Mouse (Mus musculus): ENCODE measurements around the gene 0610030E20Rik. TPM values are rescaled to one million over a fixed set of nuclear protein-coding genes. Genes with fewer than 3 reads are reported as not detected.

The 0610030E20Rik gene
- polyA plus RNA-seq, 1 experiment from 2014 or later, result 20.2 TPM

GRCm38 (mm10) chr6:72344396-72345073, 2.6 kb upstream of the 0610030E20Rik start:
- WGBS, result under 1% methylated on average over 42 of the region's 42 CpGs
- no peak overlapping the region for H3K27ac ChIP-seq (replicated peaks; ENCODE audit: low read depth, low read length)
- H3K9ac ChIP-seq (ENCODE audit: low read length), result peak overlapping the region; percentile 90
- H3K27me3 ChIP-seq (ENCODE audit: control insufficient read depth, insufficient read depth, low read length), result no peaks in the 10 kb centered on the region
- H3K4me3 ChIP-seq (ENCODE audit: low read depth, low read length), result peak overlapping the region; percentile 94
- DNase-seq (ENCODE audit: low spot score) (no peak), ATAC-seq (ENCODE audit: insufficient number of reproducible peaks, low FRiP score, low TSS enrichment, low read depth) (peak; percentile 4; the same call in 1 of the 2 replicates)
- H3K9me3 ChIP-seq (ENCODE audit: control insufficient read depth, low read length), result no peaks in the 10 kb centered on the region
- H3K4me2 ChIP-seq (ENCODE audit: low read depth, severe bottlenecking), result peak overlapping the region; percentile 91
- 0 out of 2 replicates have a peak, but pooled peaks cover 6% of the 10 kb centered on the region for H3K36me3 ChIP-seq (ENCODE audit: control insufficient read depth, insufficient read depth, low read length)
- H3K4me1 ChIP-seq (ENCODE audit: control insufficient read depth, insufficient read depth, low read length), result peaks cover 9% of the 10 kb centered on the region; the same call in 1 of the 2 replicates

GRCm38 (mm10) chr6:72345074-72345567, 2.0 kb upstream of the 0610030E20Rik start, which contains the start of gene Usp39:
Gene Usp39, minus strand, starts transcription at chr6:72345184.
- WGBS, result under 1% methylated on average over 30 of the region's 30 CpGs
- no peaks in the 10 kb centered on the region for H3K9me3 ChIP-seq (ENCODE audit: control insufficient read depth, low read length)
- peak within 1 kb of the TSS; percentile 94 for H3K4me3 ChIP-seq (ENCODE audit: low read depth, low read length)
- no peak within 1 kb of the TSS for H3K27ac ChIP-seq (replicated peaks; ENCODE audit: low read depth, low read length)
- H3K27me3 ChIP-seq (ENCODE audit: control insufficient read depth, insufficient read depth, low read length), result no peaks in the 10 kb centered on the region
- peak within 1 kb of the TSS; percentile 90 for H3K9ac ChIP-seq (ENCODE audit: low read length)
- H3K4me1 ChIP-seq (ENCODE audit: control insufficient read depth, insufficient read depth, low read length), result peaks cover 9% of the 10 kb centered on the region; the same call in 1 of the 2 replicates
- peak within 1 kb of the TSS; percentile 91 for H3K4me2 ChIP-seq (ENCODE audit: low read depth, severe bottlenecking)
- DNase-seq (ENCODE audit: low spot score) (peak; percentile 92), ATAC-seq (ENCODE audit: insufficient number of reproducible peaks, low FRiP score, low TSS enrichment, low read depth) (peak; percentile 74; the same call in 1 of the 2 replicates)
- H3K36me3 ChIP-seq (ENCODE audit: control insufficient read depth, insufficient read depth, low read length), result peaks cover 6% of the 10 kb centered on the region

DNA sequence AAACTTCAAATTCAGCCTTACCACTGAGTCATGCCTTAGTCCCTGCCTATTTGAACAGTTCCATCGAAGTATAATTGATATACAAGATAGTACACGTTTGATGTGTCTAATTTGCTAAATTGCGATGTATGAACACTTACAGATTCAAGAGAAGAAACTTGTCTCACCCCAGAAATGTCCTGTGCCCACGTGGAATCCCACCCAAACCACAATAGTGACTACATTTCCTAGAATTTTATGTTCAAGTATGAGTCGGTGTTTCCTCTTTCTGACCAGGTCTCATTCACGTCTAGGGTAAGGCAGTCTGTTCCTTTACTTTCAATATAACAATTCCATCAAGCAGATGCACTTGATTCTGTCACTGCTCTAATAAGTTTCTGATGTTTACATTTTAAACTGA, 1.5 kb upstream of the 0610030E20Rik start:
- WGBS, result 55% methylated on average over 6 of the region's 6 CpGs
- H3K27me3 ChIP-seq (ENCODE audit: control insufficient read depth, insufficient read depth, low read length), result no peaks in the 10 kb centered on the region
- peaks cover 6% of the 10 kb centered on the region for H3K36me3 ChIP-seq (ENCODE audit: control insufficient read depth, insufficient read depth, low read length)
- no peaks in the 10 kb centered on the region for H3K9me3 ChIP-seq (ENCODE audit: control insufficient read depth, low read length)
- peak overlapping the region; percentile 91; the same call in 1 of the 2 replicates for H3K4me2 ChIP-seq (ENCODE audit: low read depth, severe bottlenecking)
- H3K4me1 ChIP-seq (ENCODE audit: control insufficient read depth, insufficient read depth, low read length), result peaks cover 9% of the 10 kb centered on the region; the same call in 1 of the 2 replicates
- DNase-seq (ENCODE audit: low spot score) (no peak), ATAC-seq (ENCODE audit: insufficient number of reproducible peaks, low FRiP score, low TSS enrichment, low read depth) (no peak)
- no peak overlapping the region for H3K27ac ChIP-seq (replicated peaks; ENCODE audit: low read depth, low read length)
- no peak overlapping the region for H3K4me3 ChIP-seq (ENCODE audit: low read depth, low read length)
- no peak overlapping the region for H3K9ac ChIP-seq (ENCODE audit: low read length)

DNA sequence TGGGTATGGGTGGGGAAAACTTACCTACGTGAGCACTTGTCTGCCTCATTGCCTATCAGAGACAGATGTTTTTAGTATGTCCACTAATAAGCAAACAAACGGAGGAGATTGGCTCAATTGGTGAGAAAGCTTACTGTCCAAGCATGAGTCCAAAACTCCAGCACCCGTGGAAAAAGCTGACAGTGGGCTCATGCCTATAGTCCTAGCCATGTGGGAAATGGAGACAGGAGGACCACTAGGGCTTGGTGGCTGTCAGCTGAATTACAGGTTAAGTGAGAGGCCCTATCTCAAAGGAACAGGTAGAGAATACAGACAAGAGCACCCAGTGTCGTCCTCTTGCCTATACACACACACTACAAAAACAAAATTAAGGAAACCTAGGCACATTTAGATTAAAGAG, 856 bp upstream of the 0610030E20Rik start:
- H3K36me3 ChIP-seq (ENCODE audit: control insufficient read depth, insufficient read depth, low read length), result peaks cover 10% of the 10 kb centered on the region
- H3K27ac ChIP-seq (replicated peaks; ENCODE audit: low read depth, low read length), result no peak overlapping the region
- DNase-seq (ENCODE audit: low spot score) (no peak), ATAC-seq (ENCODE audit: insufficient number of reproducible peaks, low FRiP score, low TSS enrichment, low read depth) (no peak)
- peaks cover 9% of the 10 kb centered on the region; the same call in 1 of the 2 replicates for H3K4me1 ChIP-seq (ENCODE audit: control insufficient read depth, insufficient read depth, low read length)
- H3K27me3 ChIP-seq (ENCODE audit: control insufficient read depth, insufficient read depth, low read length), result no peaks in the 10 kb centered on the region
- H3K9ac ChIP-seq (ENCODE audit: low read length), result no peak overlapping the region
- no peak overlapping the region for H3K4me3 ChIP-seq (ENCODE audit: low read depth, low read length)
- no peaks in the 10 kb centered on the region for H3K9me3 ChIP-seq (ENCODE audit: control insufficient read depth, low read length)
- H3K4me2 ChIP-seq (ENCODE audit: low read depth, severe bottlenecking), result no peak overlapping the region
- 87% methylated on average over 4 of the region's 4 CpGs for WGBS

GRCm38 (mm10) chr6:72348411-72348810, 1.3 kb downstream of the 0610030E20Rik start:
- no peaks in the 10 kb centered on the region for H3K9me3 ChIP-seq (ENCODE audit: control insufficient read depth, low read length)
- peaks cover 9% of the 10 kb centered on the region for H3K4me1 ChIP-seq (ENCODE audit: control insufficient read depth, insufficient read depth, low read length)
- H3K9ac ChIP-seq (ENCODE audit: low read length), result no peak overlapping the region
- no peak overlapping the region for H3K27ac ChIP-seq (replicated peaks; ENCODE audit: low read depth, low read length)
- no peak overlapping the region for H3K4me3 ChIP-seq (ENCODE audit: low read depth, low read length)
- ATAC-seq (ENCODE audit: insufficient number of reproducible peaks, low FRiP score, low TSS enrichment, low read depth) (no peak), DNase-seq (ENCODE audit: low spot score) (no peak)
- H3K27me3 ChIP-seq (ENCODE audit: control insufficient read depth, insufficient read depth, low read length), result no peaks in the 10 kb centered on the region
- H3K4me2 ChIP-seq (ENCODE audit: low read depth, severe bottlenecking), result peak overlapping the region; percentile 64
- WGBS, result 87% methylated on average over 10 of the region's 10 CpGs
- peaks cover 4% of the 10 kb centered on the region for H3K36me3 ChIP-seq (ENCODE audit: control insufficient read depth, insufficient read depth, low read length)

DNA sequence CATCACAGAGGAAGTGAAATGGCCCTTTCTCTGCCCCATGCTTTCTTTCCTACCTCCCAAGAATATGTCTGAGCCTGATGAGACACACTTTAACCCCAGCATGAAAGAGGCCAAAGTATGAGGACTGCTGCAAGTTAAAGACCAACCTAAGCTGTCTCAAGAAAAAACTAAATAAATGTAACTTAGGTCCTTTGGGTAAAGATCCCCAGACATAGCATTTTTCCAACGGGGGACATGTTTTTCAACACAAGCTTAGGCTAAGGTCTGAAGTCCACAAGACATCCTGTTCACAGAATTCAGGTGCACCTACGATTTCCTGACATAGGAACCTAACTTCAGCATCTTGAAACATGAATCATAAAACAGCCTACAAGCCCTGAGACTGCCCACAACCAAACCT, 3.1 kb downstream of the 0610030E20Rik start:
- peaks cover 4% of the 10 kb centered on the region for H3K36me3 ChIP-seq (ENCODE audit: control insufficient read depth, insufficient read depth, low read length)
- ATAC-seq (ENCODE audit: insufficient number of reproducible peaks, low FRiP score, low TSS enrichment, low read depth) (no peak), DNase-seq (ENCODE audit: low spot score) (no peak)
- H3K4me2 ChIP-seq (ENCODE audit: low read depth, severe bottlenecking), result no peak overlapping the region
- no peak overlapping the region for H3K27ac ChIP-seq (replicated peaks; ENCODE audit: low read depth, low read length)
- no peak overlapping the region for H3K9ac ChIP-seq (ENCODE audit: low read length)
- H3K4me3 ChIP-seq (ENCODE audit: low read depth, low read length), result no peak overlapping the region
- 93% methylated on average over 2 of the region's 2 CpGs for WGBS
- H3K4me1 ChIP-seq (ENCODE audit: control insufficient read depth, insufficient read depth, low read length), result peaks cover 12% of the 10 kb centered on the region
- no peaks in the 10 kb centered on the region for H3K27me3 ChIP-seq (ENCODE audit: control insufficient read depth, insufficient read depth, low read length)
- H3K9me3 ChIP-seq (ENCODE audit: control insufficient read depth, low read length), result no peaks in the 10 kb centered on the region

- Histone ChIP-seq H3K4me1 (ENCODE audit: control insufficient read depth, insufficient read depth, low read length) (peaks cover 12% of the 10 kb centered on the region), H3K4me3 (ENCODE audit: low read depth, low read length) (no peak overlapping the region), H3K27me3 (ENCODE audit: control insufficient read depth, insufficient read depth, low read length) (no peaks in the 10 kb centered on the region), H3K4me2 (ENCODE audit: low read depth, severe bottlenecking) (no peak overlapping the region), H3K27ac (replicated peaks; ENCODE audit: low read depth, low read length) (peak overlapping the region; percentile 52; the same call in 1 of the 2 replicates), H3K36me3 (ENCODE audit: control insufficient read depth, insufficient read depth, low read length) (peaks cover 4% of the 10 kb centered on the region), H3K9ac (ENCODE audit: low read length) (no peak overlapping the region), H3K9me3 (ENCODE audit: control insufficient read depth, low read length) (no peaks in the 10 kb centered on the region)
- DNase-seq (ENCODE audit: low spot score), result no peak
- ATAC-seq (ENCODE audit: insufficient number of reproducible peaks, low FRiP score, low TSS enrichment, low read depth), result no peak
- 65% methylated on average over 5 of the region's 5 CpGs for WGBS
Observed at GRCm38 (mm10) chr6:72352636-72353405, 5.7 kb downstream of the 0610030E20Rik start.

DNA sequence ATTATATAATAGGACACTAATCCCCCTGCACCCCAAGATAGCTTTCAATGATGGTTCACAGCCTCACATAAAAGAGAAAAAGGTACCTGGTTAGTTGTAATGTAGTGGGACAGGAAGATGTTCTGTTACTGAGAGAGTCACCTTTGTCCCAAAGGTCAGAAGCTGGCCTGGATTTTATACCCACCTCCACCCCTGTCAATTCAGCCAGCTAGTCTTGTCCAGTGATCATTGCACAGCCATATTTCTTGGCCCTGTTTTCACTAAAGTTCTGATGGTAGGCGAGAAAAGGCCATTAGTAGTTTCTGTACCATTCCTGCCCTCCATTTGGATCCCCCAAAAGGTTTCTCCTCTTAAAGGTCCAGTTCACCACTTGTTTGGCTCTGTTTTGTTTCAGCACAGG, 6.9 kb downstream of the 0610030E20Rik start:
- no peak overlapping the region for H3K9ac ChIP-seq (ENCODE audit: low read length)
- 71% methylated on average over 1 of the region's 1 CpGs for WGBS
- H3K4me1 ChIP-seq (ENCODE audit: control insufficient read depth, insufficient read depth, low read length), result peaks cover 7% of the 10 kb centered on the region; the same call in 1 of the 2 replicates
- H3K36me3 ChIP-seq (ENCODE audit: control insufficient read depth, insufficient read depth, low read length), result peaks cover 4% of the 10 kb centered on the region
- H3K27ac ChIP-seq (replicated peaks; ENCODE audit: low read depth, low read length), result no peak overlapping the region
- ATAC-seq (ENCODE audit: insufficient number of reproducible peaks, low FRiP score, low TSS enrichment, low read depth) (no peak), DNase-seq (ENCODE audit: low spot score) (no peak)
- H3K9me3 ChIP-seq (ENCODE audit: control insufficient read depth, low read length), result no peaks in the 10 kb centered on the region
- H3K4me2 ChIP-seq (ENCODE audit: low read depth, severe bottlenecking), result no peak overlapping the region
- no peak overlapping the region for H3K4me3 ChIP-seq (ENCODE audit: low read depth, low read length)
- H3K27me3 ChIP-seq (ENCODE audit: control insufficient read depth, insufficient read depth, low read length), result no peaks in the 10 kb centered on the region

Measured in limb, embryonic 11.5 days (tissue).